Mouse (Mus musculus): ENCODE data around the gene Hdc. TPM values are rescaled to one million over a fixed set of nuclear protein-coding genes. Genes with fewer than 3 reads are reported as not detected.

The Hdc gene
- total RNA-seq, 1 experiment = 1.7 TPM

DNA sequence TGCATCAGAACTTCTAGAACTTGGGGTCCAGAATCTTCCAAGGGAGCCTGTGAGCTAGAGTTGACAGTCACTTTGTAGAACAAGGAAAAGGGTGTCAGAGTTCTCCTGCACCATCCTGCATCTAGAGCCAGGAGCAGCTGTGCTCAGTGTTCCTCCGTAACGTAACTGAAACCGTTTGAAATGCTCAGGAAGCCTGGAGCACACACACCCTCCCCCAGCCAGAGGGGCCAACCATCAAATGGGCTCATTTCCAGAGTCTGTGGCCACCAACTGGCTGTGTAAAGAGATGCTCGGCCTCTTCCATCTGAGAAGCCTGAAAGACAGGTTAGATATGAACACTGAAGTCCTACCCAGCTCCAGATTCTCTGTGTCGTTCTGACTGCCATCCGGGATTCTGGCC is 35.1 kb downstream of the Hdc start:
- DNase-seq (ENCODE audit: low read depth, low spot score) = no peak
- Histone ChIP-seq H3K4me1 (ENCODE audit: control insufficient read depth in 2 of 2, insufficient read depth in 2 of 2, low read length in 2 of 2, poor library complexity in 1 of 2) (0 out of 4 replicates have a peak, but pooled peaks cover 0 to 2% of the 10 kb centered on the region in 2 experiments), H3K9me3 (ENCODE audit: control insufficient read depth, insufficient read depth, low read depth, low read length) (no peaks in the 10 kb centered on the region), H3K27ac (ENCODE audit: insufficient read depth, low read depth, low read length, poor library complexity, severe bottlenecking) (no peak overlapping the region), H3K9ac (ENCODE audit: insufficient read depth, low read depth, low read length, poor library complexity, severe bottlenecking) (no peak overlapping the region), H3K4me3 (ENCODE audit: insufficient read depth in 1 of 2, low read depth in 1 of 2, low read length in 2 of 2, poor library complexity in 1 of 2, severe bottlenecking in 1 of 2) (no peak overlapping the region), H3K36me3 (ENCODE audit: control insufficient read depth, insufficient read depth, low read length, poor library complexity, severe bottlenecking) (peaks cover 10% of the 10 kb centered on the region)
- TF ChIP-seq CHD2 (IDR thresholded peaks at IDR 0.05; ENCODE audit: low read depth, low read length) (no peak), HCFC1 (IDR thresholded peaks at IDR 0.05; ENCODE audit: borderline replicate concordance, insufficient read depth, low read length) (no peak), ZC3H11A (IDR thresholded peaks at IDR 0.05; ENCODE audit: borderline replicate concordance, low read depth, low read length) (no peak), MAFK (IDR thresholded peaks at IDR 0.05; ENCODE audit: insufficient read depth, low read depth, low read length) (no peak), ZNF384 (IDR thresholded peaks at IDR 0.05; ENCODE audit: low read depth, low read length) (no peak)
- in situ Hi-C loops (cut with MboI; ENCODE audit: low sequenced_read_pairs in 2 of 2, unreplicated experiment in 2 of 2) = no loop called here

DNA sequence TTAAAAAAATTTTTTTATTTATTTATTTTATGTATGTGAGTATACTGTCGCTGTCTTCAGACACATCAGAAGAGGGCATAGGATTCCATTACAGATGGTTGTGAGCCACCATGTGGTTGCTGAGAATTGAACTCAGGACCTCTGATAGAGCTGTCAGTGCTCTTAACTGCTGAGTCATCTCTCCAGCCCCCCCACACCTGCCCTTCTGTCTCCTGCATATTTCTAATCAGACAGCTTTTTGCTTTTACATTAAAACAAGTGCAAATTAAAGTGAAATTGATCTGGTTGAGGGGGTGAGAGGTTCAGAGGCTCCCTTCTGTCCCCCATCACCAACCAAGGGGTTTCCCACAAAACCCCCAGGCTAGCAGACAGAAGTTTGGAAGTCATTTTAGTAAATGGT is 39.8 kb downstream of the Hdc start:
- no peak overlapping the region for H3K27ac ChIP-seq (ENCODE audit: insufficient read depth, low read depth, low read length, poor library complexity, severe bottlenecking)
- 0 out of 4 replicates have a peak, but pooled peaks cover 0 to 2% of the 10 kb centered on the region in 2 experiments for H3K4me1 ChIP-seq (ENCODE audit: control insufficient read depth in 2 of 2, insufficient read depth in 2 of 2, low read length in 2 of 2, poor library complexity in 1 of 2)
- peaks cover 12% of the 10 kb centered on the region for H3K36me3 ChIP-seq (ENCODE audit: control insufficient read depth, insufficient read depth, low read length, poor library complexity, severe bottlenecking)
- H3K4me3 ChIP-seq (ENCODE audit: insufficient read depth in 1 of 2, low read depth in 1 of 2, low read length in 2 of 2, poor library complexity in 1 of 2, severe bottlenecking in 1 of 2) = no peak overlapping the region
- in situ Hi-C loops (cut with MboI; ENCODE audit: low sequenced_read_pairs in 2 of 2, unreplicated experiment in 2 of 2) = no loop called here
- no peaks in the 10 kb centered on the region for H3K9me3 ChIP-seq (ENCODE audit: control insufficient read depth, insufficient read depth, low read depth, low read length)
- peak; percentile 61; the same call in 1 of the 2 replicates for TF ChIP-seq MAFK (IDR thresholded peaks at IDR 0.05; ENCODE audit: insufficient read depth, low read depth, low read length)
- no peak for TF ChIP-seq ZNF384 (IDR thresholded peaks at IDR 0.05; ENCODE audit: low read depth, low read length)
- TF ChIP-seq ZC3H11A (IDR thresholded peaks at IDR 0.05; ENCODE audit: borderline replicate concordance, low read depth, low read length) = no peak
- TF ChIP-seq HCFC1 (IDR thresholded peaks at IDR 0.05; ENCODE audit: borderline replicate concordance, insufficient read depth, low read length) = no peak
- no peak for TF ChIP-seq CHD2 (IDR thresholded peaks at IDR 0.05; ENCODE audit: low read depth, low read length)
- no peak overlapping the region for H3K9ac ChIP-seq (ENCODE audit: insufficient read depth, low read depth, low read length, poor library complexity, severe bottlenecking)
- DNase-seq (ENCODE audit: low read depth, low spot score) = no peak

DNA sequence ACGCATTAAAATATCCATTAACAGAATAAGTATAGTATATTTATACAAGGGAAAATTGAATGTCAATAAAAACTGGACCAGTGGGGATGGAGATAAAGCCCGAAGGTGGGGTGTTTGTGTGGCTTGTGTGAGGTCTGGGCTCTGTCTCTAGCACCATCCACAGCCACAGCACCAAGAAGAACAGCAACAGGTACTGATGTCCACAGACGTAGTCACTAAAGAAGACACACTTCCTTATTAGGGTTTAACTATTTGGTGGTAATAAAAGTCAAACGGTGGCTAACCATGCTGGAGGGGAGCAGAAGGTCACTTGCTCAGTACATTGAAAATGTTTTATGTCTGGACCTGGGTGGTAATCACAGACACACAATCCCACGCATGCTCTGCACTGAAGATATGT is 41.7 kb downstream of the Hdc start:
- no peak for DNase-seq (ENCODE audit: low read depth, low spot score)
- in situ Hi-C loops (cut with MboI; ENCODE audit: low sequenced_read_pairs in 2 of 2, unreplicated experiment in 2 of 2) = no loop called here
- H3K27ac ChIP-seq (ENCODE audit: insufficient read depth, low read depth, low read length, poor library complexity, severe bottlenecking) = no peak overlapping the region
- H3K36me3 ChIP-seq (ENCODE audit: control insufficient read depth, insufficient read depth, low read length, poor library complexity, severe bottlenecking) = peaks cover 12% of the 10 kb centered on the region
- no peak for TF ChIP-seq CHD2 (IDR thresholded peaks at IDR 0.05; ENCODE audit: low read depth, low read length)
- TF ChIP-seq MAFK (IDR thresholded peaks at IDR 0.05; ENCODE audit: insufficient read depth, low read depth, low read length) = no peak
- no peak for TF ChIP-seq ZNF384 (IDR thresholded peaks at IDR 0.05; ENCODE audit: low read depth, low read length)
- TF ChIP-seq ZC3H11A (IDR thresholded peaks at IDR 0.05; ENCODE audit: borderline replicate concordance, low read depth, low read length) = no peak
- no peak for TF ChIP-seq HCFC1 (IDR thresholded peaks at IDR 0.05; ENCODE audit: borderline replicate concordance, insufficient read depth, low read length)
- 0 out of 4 replicates have a peak, but pooled peaks cover 0 to 2% of the 10 kb centered on the region in 2 experiments for H3K4me1 ChIP-seq (ENCODE audit: control insufficient read depth in 2 of 2, insufficient read depth in 2 of 2, low read length in 2 of 2, poor library complexity in 1 of 2)
- no peak overlapping the region for H3K4me3 ChIP-seq (ENCODE audit: insufficient read depth in 1 of 2, low read depth in 1 of 2, low read length in 2 of 2, poor library complexity in 1 of 2, severe bottlenecking in 1 of 2)
- no peaks in the 10 kb centered on the region for H3K9me3 ChIP-seq (ENCODE audit: control insufficient read depth, insufficient read depth, low read depth, low read length)
- no peak overlapping the region for H3K9ac ChIP-seq (ENCODE audit: insufficient read depth, low read depth, low read length, poor library complexity, severe bottlenecking)

- Histone ChIP-seq H3K4me3 (ENCODE audit: insufficient read depth in 1 of 2, low read depth in 1 of 2, low read length in 2 of 2, poor library complexity in 1 of 2, severe bottlenecking in 1 of 2) (no peak overlapping the region), H3K9ac (ENCODE audit: insufficient read depth, low read depth, low read length, poor library complexity, severe bottlenecking) (no peak overlapping the region), H3K4me1 (ENCODE audit: control insufficient read depth in 2 of 2, insufficient read depth in 2 of 2, low read length in 2 of 2, poor library complexity in 1 of 2) (0 out of 4 replicates have a peak, but pooled peaks cover 0 to 2% of the 10 kb centered on the region in 2 experiments), H3K27ac (ENCODE audit: insufficient read depth, low read depth, low read length, poor library complexity, severe bottlenecking) (no peak overlapping the region), H3K36me3 (ENCODE audit: control insufficient read depth, insufficient read depth, low read length, poor library complexity, severe bottlenecking) (peaks cover 8% of the 10 kb centered on the region; the same call in 1 of the 2 replicates), H3K9me3 (ENCODE audit: control insufficient read depth, insufficient read depth, low read depth, low read length) (no peaks in the 10 kb centered on the region)
- TF ChIP-seq CHD2 (IDR thresholded peaks at IDR 0.05; ENCODE audit: low read depth, low read length) (no peak), HCFC1 (IDR thresholded peaks at IDR 0.05; ENCODE audit: borderline replicate concordance, insufficient read depth, low read length) (no peak)
- in situ Hi-C loops (cut with MboI; ENCODE audit: low sequenced_read_pairs in 2 of 2, unreplicated experiment in 2 of 2) = no loop called here
- DNase-seq (ENCODE audit: low read depth, low spot score) = no peak
Observed at GRCm38 (mm10) chr2:126575391-126576176, 43.5 kb downstream of the Hdc start.

All from ES-E14 (cell line).